Mouse (Mus musculus) frontal cortex, postnatal 14 days (tissue): ENCODE results near the gene Bbip1.
"Not testable (repeated sequence)": the region's sequence is repeated elsewhere in the genome, so short reads cannot be mapped to it uniquely, and the experiment has no call there.

Source experiments
- DNase-seq, 2 experiments: peaks; one replicate each; pipeline ENCODE4 v3.0.0; 2022; ENCODE audit warnings: low spot score in 2 of 2

Bbip1 gene

DNA sequence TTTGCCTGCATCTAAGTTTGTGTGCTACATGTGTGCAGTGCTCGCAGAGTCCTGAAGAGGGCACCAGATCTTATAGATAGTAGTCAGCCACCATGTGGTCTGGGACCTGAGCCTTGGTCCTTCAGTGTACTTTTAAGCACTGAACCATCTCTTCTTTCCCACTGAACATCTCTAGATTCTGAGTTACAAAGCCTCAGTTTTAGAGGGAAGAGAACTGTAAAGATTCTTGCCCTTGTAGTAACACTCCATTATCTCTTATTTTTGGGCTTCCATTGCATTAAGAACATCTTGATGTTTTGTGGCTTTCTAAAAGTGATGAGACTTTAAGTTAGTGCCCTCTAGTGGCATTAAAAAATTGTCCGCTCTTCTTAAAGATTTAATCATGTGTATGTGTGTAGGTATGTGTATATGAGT, 19.1 kb downstream of the Bbip1 start:
- DNase-seq: no peak

DNA sequence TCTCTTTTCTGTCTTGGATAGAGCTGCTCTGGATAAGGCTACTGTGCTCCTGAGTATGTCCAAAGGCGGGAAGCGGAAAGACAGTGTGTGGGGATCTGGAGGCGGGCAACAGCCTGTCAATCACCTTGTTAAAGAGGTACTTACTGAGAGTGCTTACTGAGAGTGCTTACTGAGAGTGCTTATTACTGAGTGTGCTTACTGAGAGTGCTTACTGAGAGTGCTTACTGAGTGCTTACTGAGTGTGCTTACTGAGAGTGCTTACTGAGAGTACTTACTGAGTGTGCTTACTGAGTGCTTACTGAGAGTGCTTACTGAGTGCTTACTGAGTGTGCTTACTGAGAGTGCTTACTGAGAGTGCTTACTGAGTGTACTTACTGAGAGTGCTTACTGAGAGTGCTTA, 22.4 kb downstream of the Bbip1 start:
- DNase-seq: not testable (repeated sequence)

DNA sequence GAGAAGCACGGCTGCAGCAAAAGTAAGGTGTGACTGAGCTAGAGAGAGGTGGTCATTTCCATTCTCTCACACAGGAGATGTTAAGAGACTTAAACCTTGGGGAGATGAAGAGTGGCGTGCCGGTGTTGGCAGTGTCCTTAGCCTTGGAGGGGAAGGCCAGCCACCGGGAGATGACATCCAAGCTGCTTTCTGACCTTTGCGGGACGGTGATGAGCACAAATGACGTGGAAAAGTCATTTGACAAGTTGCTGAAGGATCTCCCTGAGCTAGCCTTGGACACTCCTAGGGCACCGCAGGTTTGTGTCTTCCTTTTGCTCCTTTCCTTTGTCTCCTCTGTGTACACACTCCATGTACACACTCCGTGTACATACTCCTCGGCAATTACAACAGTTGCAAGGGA, 24.9 kb downstream of the Bbip1 start:
- no peak for DNase-seq

- DNase-seq: no peak
Observed at GRCm38 (mm10) chr19:53914950-53915349, 29.5 kb downstream of the Bbip1 start.

DNA sequence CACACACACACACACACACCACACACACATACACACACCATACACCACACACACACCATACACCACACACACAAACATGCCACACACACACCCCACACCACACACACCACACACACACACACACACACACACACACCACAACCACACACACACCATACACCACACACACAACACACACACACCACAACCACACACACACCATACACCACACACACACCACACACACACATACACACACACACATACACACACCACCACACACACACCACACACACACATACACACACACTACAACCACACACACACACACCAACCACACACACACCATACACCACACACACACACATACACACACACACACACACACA, 37.7 kb downstream of the Bbip1 start:
- not testable (repeated sequence) for DNase-seq

- DNase-seq: no peak
Observed at GRCm38 (mm10) chr19:53906033-53906702, 38.3 kb downstream of the Bbip1 start.

DNA sequence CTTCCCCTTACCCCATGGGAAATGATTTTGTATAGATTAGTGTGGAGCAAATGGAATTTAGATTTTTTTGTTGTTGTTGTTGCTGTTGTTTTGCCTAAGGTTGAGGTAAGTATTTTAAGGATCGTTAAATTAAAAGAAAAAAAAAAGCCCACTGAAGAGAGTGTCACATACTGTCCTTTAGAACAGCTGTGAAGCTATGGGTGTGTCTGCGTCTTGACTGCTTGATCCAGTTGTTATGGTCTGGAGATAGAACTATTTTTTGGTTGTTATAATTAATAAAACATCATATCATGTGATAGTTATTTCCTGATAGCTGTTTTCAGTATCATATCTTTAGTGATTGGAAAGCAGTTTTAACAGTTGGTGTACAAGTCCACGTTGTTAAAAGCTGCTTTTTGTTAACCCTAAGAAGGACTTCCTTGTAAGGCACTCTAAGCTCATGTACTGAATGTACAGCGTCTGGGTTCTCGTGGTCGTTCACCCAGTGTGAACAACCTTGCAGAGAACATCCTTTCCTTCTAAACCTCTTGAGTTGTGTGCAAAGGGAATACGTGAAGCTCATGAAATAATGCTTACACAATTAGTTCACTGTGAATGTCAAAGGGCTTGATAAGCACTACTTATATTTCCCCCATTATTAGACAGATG, 39.5 kb downstream of the Bbip1 start:
- DNase-seq: no peak

GRCm38 (mm10) chr19:53903507-53904321, 40.7 kb downstream of the Bbip1 start:
- peak; percentile 41 to 50 for DNase-seq

- peak; percentile 94 to 95 for DNase-seq
Observed at GRCm38 (mm10) chr19:53902739-53903487, 41.5 kb downstream of the Bbip1 start.

DNA sequence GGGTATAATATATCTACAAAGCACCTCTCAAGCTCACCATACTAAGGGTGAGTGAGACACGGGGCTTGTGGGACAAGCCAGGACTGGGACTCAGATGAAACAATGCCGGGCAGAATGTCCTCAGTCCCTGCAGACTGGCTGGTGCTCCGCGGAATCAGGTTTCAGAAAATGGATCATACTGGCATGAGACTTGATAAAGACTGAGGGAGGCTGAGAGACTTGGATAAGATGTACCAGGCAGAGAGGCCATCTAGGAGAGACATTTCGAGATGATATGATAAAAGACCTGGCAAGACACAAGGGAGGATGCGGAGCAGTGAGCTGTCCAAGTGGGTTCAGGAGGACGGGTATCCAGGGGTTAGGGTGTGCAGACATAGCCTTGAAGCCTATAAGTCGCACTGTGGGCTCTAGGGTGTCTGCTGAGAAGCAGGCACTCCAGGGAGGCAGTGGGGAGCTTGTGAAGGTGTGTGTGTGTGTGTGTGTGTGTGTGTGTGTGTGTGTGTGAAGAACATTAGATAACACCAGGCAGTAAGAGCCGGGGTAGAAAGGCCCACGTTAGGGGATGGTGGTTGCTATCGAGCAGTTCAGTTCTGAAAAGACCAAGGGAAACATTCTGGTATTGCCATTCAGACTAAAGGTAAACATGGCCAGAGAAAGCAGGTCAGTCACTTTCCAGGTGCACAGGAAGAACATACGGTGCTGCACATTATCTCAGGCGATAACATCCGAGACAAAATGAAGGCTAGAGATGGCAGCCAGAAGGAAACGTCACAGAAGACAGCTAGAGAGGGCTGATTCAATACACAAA, 42.3 kb downstream of the Bbip1 start:
- no peak for DNase-seq

DNA sequence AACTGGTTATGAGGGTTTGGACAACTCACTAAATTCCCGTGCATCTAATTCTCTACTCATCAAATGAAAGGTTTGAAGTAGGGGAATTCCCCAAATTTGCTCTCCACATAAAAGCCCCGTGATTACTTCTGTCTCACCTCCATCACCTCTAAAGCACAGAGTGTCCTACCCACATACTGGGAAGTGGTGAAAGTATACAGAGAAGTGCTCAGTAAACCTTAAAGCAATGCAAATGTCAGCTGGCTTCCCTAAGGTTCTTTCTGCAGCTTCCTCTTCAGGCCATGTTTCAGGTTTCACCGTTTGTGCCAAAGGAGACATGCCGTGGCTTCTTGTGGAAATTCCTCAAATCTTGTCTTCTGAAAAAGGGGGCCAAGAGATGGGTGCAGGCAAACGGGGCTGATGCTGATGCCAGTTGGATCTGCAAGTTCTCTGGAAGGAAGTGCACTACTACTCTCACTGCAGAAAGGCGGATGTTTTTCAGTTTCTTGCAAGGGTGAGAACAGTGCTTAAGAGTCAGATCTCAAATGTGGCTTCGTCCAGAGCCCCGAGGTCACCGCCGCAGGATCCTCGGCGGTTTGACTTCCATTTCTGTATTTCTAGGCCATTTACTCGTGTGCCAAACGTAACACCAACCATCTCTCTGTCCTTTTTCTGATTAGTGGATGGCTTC, 44.4 kb downstream of the Bbip1 start:
- DNase-seq: no peak

- no peak for DNase-seq
Observed at GRCm38 (mm10) chr19:53898970-53899900, 45.2 kb downstream of the Bbip1 start.

- no peak for DNase-seq
Observed at GRCm38 (mm10) chr19:53898498-53898897, 45.9 kb downstream of the Bbip1 start.

GRCm38 (mm10) chr19:53898046-53898445, 46.4 kb downstream of the Bbip1 start:
- DNase-seq: no peak

DNA sequence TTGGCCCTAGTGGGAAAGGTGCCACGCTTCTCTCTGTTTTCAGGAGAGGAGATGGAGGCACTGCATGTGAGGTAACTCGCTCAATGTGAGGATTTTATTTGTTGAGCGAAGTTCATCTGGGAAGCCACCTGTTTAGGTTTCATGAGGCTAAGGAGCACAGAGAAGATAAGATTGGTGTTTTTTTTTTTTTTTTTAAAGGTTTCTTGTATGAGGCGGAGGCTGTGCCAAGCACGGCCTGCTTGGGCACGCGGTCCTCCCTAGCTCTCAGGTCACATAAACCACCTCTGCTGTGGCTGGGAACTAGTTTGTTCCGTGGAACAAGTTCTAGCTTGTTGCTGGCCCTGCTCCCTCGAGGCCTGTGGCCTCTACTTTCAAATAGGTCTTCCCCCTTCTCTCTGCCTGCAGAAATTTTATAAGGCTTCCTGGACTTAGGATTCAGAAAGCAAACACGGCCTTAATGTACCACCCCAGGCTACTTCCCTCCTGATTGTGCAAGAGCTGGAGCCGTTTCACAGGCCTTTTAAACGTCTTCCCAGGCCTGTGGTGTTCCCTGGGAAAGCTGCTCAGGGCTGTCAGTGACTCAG, 49.8 kb downstream of the Bbip1 start:
- no peak for DNase-seq

DNA sequence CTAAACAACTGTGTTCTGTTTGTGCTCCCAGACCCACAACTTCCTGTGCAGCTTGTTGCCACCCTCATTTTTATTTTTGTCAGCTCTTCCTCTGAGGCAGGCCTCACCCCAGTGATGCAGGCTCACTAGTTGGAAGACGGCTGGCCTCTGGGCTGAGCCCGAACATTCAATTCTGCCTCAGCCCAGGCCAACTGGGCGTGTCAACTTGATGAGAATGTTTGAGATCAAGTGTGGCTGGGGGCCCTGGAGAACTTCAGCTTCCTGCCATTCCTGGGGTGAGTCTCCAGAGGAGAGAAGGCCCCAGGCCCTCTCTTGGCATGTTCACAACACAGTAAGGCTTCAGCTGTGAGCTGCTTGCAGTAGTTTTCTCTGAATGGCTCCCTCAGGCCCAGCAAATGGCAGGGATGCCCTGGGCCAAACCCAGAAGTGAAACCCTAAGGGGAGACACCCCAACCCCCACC, 50.7 kb downstream of the Bbip1 start:
- no peak for DNase-seq

- no peak for DNase-seq
Observed at GRCm38 (mm10) chr19:53892838-53893359, 51.5 kb downstream of the Bbip1 start.

GRCm38 (mm10) chr19:53892061-53892460, 52.4 kb downstream of the Bbip1 start, which contains the start of gene Pdcd4:
Gene Pdcd4 (plus strand): TSS chr19:53892231.
- DNase-seq: no peak

DNA sequence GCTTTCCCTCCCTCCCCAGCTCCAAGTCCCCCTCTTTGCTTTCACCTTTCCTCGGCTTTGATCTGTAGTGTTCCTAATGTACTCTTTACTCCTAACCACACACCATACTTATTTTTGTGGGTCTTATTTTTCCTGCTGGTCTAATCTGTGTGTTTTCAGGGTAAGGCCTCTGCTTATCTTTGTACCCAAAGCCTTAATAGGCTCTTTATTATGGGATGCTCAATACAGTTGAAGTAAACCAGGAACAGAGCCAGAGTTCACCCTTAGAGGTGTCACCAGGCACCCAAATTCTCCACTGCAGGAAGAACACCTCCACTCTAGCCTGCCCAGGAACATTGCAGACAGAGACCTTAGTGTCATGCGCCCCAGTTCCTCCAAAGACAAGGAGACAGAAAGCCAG, 52.9 kb downstream of the Bbip1 start:
- DNase-seq: no peak
